Mouse (Mus musculus): ENCODE results near the gene Nox4. TPM values are rescaled to one million over a fixed set of nuclear protein-coding genes. Genes with fewer than 3 reads are reported as not detected.
"Not testable (repeated sequence)": the region's sequence is repeated elsewhere in the genome, so short reads cannot be mapped to it uniquely, and the experiment has no call there.

Nox4 gene
- total RNA-seq, 2 experiments from 2014 or later: not detected

DNA sequence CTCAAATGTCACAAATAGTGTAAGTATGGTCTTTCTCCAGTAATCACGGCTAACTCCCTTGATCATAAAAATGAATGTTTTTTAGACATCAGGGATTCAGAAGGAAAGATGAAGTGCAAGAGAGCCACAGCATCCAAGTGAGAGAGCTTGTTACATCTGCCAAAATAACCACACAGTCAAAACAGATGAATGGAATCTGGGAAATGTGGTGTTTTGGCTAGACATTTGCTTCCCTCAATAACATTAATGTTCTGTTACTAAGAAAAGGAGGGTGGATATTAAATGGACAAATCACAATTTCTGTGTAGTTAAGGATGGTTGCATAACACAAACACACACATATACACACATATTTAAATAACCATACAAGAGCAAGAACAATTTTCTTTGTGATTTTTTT lies 123.2 kb downstream of the Nox4 start:
- no peak for ATAC-seq (replicated peaks; ENCODE audit: low FRiP score, low TSS enrichment, poor library complexity, severe bottlenecking)

DNA sequence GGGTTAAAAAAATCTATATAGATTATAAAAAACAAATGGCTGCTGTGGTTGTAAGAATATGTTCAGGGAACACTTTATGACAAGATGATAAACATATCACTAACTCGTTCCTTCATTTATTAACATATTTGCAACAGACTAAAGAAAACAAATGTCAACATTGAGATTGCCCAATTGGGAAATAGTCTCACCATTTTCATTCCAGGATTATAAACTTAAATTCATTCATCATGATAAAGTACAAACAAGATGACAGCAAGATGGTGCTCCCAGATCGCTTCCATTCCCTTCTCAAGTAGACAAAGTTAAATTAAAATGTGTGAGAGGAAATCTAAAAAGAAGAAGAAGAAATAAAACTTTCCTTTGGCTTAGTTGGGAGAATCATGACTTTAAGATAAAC lies 124.9 kb downstream of the Nox4 start:
- ATAC-seq (replicated peaks; ENCODE audit: low FRiP score, low TSS enrichment, poor library complexity, severe bottlenecking): no peak

DNA sequence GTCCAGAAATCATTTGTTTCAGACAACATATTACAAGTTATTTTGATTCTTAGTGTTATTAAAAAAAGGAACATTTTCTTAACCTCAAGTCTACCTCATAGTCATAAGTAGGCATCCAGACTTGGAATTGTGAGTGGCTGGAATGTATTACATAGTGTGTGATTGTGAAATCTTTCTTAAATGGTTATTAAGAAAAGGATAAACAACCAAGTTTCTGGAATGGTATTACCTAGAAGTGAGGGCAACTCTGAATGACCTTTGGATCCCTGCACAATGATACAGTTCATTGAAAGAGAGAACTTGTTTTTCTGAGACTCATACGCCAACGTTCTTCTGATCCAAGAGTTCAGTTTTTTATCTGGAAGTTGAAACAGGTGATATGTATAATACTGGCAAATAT lies 125.4 kb downstream of the Nox4 start:
- no peak for ATAC-seq (replicated peaks; ENCODE audit: low FRiP score, low TSS enrichment, poor library complexity, severe bottlenecking)

DNA sequence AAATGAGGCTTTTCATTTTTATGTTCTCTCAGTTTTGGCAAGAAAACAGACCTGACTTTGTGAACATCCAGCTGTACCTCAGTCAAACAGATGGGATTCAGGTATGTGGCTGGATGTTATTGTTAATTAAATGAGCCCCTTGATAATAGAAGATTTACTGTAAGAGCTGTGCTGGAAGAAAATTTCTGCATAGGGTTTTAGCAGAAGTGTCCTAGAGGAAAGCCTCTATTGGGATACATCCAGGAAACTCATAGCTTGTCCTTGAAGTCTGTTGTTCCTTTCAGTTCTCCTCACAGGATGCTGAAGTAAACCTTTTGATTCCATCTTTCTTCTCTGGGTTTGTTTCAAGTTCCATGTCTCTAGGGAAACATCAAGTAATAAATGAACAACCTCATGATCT lies 128.4 kb downstream of the Nox4 start:
- no peak for ATAC-seq (replicated peaks; ENCODE audit: low FRiP score, low TSS enrichment, poor library complexity, severe bottlenecking)

DNA sequence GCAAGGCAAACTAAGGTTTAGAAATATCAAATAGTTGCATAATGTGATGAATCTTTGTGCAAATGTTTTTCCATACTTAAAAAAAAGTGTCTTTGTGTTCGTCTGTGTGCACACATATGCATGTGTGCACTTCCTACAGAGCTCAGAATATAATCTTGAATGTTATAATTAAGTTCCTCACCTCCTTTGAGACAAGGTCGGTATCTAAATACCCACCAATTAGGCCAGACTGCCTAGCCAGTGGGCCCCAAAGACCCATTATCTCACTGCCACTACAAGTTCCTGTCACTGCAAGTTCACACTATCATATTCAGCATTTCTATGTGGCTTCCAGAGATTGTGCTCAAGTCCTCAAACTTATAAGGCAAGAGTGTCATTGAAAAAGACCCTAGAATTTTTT lies 129.0 kb downstream of the Nox4 start:
- no peak for ATAC-seq (replicated peaks; ENCODE audit: low FRiP score, low TSS enrichment, poor library complexity, severe bottlenecking)

DNA sequence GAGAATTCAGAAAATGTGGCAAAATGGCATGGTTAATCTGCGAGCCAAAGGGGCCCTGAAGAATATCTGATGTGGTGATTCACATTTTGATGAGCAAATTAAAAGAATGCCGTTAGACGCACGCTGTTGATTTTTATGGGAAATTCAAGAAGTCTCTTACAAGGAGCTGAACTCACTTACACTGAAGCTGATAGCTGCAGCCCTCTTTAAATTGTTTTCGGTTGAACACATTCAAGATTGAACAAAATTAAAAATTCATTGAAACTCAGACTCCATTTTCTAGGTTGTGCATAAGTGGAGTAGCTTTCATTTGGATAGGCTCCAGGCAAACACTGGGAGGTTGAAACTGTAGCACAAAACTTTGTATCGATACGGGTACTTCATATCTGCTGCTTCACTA lies 151.1 kb downstream of the Nox4 start:
- ATAC-seq (replicated peaks; ENCODE audit: low FRiP score, low TSS enrichment, poor library complexity, severe bottlenecking): no peak

DNA sequence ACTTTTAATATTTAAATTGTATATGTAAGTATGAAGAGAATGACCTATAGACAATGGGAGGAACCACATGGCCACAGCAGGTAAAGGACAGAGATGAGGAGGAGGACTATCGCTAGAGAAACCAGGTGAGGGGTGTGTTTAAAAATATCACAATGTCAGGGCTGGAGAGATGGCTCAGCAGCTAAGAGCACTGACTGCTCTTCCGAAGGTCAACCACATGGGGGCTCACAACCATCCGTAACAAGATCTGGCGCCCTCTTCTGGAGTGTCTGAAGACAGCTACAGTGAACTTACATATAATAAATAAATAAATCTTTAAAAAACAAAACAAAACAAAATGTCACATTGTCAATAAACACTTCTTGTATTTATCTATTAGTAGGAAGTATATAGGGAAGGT lies 165.5 kb downstream of the Nox4 start:
- ATAC-seq (replicated peaks; ENCODE audit: low FRiP score, low TSS enrichment, poor library complexity, severe bottlenecking): not testable (repeated sequence)

DNA sequence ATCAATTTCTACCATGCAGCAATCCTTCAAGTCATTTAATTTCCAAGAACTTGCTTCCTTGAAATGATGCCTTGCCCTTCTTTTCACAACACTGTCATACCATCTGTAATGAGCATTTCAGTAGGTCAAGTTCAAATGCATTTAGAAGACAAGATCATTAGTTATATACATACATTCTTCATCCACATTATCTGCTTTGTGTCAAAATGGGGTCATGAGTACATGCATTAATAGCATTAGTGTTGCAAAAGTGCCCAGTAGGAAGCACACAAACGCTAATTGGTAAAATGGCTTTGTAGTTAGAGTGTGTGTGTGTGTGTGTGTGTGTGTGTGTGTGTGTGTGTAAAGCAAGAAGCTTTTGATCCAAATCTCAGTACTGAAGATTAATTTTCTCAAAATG lies 167.4 kb downstream of the Nox4 start:
- ATAC-seq (replicated peaks; ENCODE audit: low FRiP score, low TSS enrichment, poor library complexity, severe bottlenecking): no peak

Other genes with a start within 250 kb of the Nox4 start
- not detected in 2 replicates for gene Vmn2r79, start 250.0 kb upstream of the Nox4 start, total RNA-seq (2014; fragmentation: Nextera tagmentation)
- gene Vmn2r79, start 250.0 kb upstream of the Nox4 start, total RNA-seq (2017): not detected in 2 replicates
- not detected in 2 replicates for gene Tyr, start 247.4 kb downstream of the Nox4 start, total RNA-seq (2014; fragmentation: Nextera tagmentation)
- gene Tyr, start 247.4 kb downstream of the Nox4 start, total RNA-seq (2017): not detected in 2 replicates

Data from megakaryocyte-erythroid progenitor cell, adult 5-6 weeks (primary cell).